Mouse (Mus musculus) fat pad, adult 2 months (tissue): ENCODE results near the gene Atp6v1b1.

Source experiments
- DNase-seq: peaks from one replicate; pipeline ENCODE4 v3.0.0-alpha.2; 2011; ENCODE audit warnings: low read depth, low spot score; ENCODE audit errors: extremely low read depth

Gene Atp6v1b1

DNA sequence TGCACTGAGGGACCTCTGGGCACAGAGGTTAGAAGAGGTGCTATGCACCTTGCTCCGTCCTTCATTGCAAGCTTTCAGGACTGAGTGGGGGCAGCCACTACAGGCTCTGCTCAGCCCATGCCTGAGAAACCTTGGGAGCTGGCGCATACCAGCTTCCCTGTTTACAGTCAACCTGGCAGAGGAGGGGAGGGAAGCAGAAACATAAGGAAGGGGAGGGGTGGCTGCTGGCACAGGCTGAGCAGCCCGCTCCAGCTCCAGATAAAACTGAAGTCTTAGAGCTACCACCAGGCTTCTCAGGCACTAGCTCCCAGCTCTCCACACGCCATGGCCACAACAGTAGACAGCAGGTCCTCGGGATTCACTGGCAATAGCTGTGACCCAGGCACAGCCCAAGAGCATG is at the start of gene Atp6v1b1:
Gene Atp6v1b1, plus strand, starts transcription at position 230 of the 400 bp plus-strand sequence.
- no peak for DNase-seq

DNA sequence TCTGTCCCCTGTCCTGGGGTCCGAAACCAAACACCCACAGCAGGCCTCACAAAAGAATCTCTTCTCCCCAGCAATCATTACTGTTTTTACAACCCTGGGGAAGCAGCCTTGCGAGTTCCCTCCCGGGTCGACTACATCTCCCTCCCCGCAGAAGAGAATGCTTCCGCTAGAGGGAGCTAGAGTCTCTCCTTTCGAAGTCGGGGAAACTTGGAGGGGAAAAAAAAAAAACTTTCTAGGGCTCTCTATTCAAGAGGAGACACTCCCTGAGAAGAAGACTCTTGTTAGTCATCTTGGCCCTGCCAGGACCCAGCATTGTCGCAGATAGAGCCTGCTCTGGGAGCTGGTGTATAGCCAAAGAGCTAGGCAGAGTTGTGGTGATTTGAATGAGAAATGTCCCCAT is 49.0 kb upstream of the Atp6v1b1 start:
- DNase-seq = no peak

DNA sequence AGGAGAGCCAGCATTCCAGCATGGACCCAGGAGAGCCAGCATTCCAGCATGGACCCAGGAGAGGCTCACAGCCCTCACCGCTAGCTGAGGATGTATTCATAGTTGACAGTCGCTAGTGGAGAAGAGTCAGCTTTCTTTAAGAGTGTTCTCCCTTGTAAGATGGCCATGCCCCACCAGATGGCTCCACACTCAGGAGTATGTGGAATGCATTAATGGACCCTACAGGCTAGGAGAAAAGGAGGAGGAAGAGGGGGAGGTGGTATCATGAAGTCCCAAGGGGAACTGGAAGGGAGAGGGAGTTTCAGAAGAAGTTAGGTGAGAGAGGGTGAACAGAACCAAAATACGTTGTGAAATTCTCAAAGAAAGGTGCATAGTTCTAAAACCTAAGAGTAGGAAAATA is 47.1 kb upstream of the Atp6v1b1 start:
- DNase-seq = no peak

DNA sequence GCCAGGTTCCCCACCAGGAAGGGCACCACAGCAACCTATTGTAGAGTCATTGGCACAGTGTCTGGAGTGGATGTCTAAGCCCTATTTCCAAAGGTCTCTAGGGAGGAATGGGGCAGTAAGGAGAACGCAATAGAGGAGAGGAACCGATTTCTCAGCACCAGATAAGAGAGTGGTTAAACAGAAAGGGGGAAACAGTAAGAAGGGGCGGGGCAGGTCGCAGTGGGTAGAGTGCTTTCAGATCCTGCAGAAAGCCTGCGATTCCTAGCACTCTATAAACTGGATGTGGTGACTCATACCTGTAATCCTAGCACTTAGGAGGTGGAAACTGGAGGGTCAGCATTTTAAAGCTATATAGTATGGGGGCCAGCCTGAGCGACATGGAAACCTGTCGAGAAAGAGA is 46.1 kb upstream of the Atp6v1b1 start:
- no peak for DNase-seq

DNA sequence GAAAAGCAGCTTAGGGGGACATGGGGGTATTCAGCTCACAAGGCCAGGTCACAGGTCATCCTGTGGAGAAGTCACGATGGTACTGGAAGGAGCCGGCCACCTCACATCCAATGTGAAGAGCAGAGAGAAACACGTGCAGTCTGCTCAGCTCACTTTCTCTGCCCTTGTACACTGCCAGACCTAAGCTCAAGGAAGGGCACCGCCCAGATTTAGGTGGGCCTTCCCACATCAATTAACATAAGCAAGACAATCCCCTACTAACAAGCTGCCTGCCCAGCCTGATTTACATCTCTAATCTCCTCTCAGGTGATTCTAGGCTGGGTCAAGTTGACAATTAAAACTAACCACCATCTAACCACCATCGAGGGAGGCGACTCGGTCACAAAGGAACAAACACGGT is 44.9 kb upstream of the Atp6v1b1 start:
- DNase-seq = no peak

DNA sequence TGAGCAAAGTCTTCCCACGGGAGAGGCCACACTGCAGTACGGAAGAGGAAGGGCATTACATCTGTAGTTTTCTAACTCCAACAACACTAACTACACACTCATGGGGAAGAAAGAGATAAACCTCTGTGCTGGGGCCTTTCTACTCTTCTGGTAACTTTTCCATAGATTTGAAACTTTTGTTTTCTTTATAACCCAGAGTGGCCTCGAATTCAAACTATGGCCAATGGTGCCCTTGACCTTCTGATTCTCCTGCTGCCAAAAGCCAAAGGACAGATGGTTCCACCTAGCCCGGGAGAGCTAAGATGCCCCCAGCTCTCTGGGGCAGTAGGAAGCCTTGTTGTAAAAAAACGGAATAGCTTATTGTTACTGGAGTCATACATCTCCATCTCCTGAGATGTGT is 42.8 kb upstream of the Atp6v1b1 start:
- no peak for DNase-seq

DNA sequence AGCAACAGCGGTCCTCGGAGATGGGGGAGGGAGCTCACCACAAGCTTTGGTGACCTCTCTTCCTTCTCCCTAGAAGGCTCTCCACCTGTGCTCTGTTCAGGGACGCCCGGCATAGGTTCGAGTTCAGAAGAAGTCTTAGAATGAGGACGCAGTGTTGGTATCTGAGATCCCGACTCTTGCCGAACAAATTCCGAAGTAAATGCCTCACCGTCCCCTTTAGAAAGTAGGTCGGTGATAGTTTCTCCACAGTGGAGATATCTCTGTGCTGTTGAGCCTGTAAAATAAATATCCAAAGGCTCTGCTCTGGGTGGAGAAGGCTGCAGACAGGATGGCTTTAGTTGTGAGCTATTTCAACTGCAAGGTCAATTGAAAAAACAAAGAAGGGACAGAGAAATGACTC is 41.8 kb upstream of the Atp6v1b1 start:
- DNase-seq = no peak

DNA sequence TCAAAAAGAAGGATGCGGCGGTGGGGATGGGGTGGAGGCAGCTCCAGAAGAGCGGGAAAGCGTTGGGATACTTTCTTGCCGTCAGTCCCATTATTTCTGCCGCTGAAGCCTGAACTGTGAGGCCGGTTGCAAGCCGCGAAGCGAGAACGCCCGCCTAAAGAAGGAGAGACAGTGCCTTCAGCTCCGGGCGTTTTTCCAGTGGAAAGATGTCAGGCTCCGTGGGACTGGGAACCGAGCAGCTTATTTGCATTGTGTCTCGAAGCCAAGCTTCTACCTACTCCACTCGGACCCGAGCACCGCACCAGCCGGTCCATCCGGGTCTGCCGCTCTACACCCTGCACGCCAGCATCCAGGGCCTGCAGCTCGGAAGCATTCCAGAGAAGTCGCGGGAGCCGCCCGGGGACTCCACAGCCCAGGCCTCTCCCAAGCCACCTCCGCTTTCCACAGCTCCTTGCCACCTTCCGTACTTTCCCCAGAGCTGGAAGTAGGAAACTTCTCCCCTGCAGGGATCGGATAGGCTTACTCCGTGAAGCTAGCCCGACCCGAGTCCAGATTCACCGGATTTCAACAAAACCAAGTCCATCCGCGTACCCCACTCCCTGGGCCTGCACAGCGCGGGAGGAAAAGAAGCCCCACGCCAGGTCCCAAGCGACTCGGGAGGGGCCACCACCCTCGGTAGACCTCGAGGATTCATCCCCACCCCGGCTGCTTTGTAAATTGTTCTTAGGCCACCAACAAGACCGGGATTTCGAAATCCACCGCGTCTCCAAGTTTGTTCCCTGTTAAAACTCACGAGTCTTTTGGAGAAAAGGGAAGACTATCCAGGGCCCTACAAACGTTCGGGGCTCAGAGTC is 40.4 kb upstream of the Atp6v1b1 start:
- DNase-seq = no peak

DNA sequence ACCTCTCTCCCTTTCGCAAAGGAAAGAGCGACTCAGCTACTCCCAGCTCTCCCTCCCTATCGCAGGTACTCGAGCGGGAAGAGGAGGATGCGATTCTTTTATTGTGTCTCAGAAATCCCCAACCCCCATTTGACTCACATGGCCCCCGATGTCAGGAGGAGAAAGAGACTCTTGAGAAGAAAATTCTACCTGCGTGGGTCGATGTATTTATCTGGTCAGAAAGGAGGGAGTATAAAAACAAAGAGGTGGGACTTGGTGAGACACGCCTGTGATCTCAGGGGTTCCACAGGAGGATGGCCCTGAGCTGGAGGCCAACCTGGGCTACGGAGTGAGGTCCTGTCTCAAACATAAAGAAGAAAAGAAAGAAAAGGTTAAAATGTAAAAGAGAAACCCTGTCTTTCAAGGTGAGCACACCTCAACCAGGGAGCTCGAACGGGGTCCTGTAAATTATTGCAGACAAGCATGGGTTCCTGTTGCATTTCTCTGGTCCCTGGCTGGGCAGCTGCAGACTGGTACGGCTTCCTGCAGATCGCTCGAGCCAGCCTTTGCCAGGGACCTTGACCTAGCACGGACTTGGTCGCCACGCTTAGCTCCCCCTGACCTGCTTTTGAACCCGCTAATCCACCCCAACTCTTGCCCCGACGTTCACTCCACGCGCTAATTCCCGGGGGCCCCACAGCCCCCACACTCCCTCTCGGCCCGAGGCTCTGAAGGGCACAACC is 39.6 kb upstream of the Atp6v1b1 start:
- DNase-seq = no peak

DNA sequence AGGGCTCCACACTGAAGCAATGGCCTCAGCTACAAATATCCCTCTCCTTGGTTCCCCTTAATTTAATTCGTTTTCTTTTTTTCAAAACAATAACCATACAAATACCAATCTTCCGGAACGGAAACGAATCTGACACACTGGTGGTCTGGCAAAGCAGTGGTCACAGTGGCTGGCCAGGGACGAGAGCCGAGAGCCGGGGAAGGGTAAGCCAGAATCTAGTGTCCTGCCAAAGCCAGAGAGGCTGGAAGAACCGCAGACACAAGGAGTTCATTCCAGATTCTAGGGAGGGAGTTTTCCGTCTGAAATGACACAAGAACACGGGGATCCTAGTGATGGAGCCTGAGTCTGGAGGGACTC is 39.1 kb upstream of the Atp6v1b1 start:
- DNase-seq = no peak

DNA sequence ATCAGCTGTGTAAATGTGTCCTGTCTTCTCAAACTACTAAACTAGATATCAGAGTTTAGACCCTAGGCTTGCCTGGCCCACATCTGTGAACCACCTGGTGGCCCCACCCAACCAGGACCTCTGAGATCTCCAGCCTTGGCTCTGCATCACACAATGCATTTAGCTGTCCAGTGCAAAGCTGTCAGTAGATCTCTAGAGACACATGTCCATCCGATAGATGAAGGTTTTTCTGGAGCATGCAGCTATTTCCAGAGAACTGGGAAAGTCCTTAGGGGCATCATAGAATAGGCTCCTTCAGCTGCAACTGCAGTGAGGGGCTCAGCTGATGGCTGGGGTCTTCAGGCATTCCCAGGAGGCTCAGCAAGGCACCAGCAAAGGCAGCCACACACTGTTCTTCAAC is 38.5 kb upstream of the Atp6v1b1 start:
- DNase-seq = no peak

DNA sequence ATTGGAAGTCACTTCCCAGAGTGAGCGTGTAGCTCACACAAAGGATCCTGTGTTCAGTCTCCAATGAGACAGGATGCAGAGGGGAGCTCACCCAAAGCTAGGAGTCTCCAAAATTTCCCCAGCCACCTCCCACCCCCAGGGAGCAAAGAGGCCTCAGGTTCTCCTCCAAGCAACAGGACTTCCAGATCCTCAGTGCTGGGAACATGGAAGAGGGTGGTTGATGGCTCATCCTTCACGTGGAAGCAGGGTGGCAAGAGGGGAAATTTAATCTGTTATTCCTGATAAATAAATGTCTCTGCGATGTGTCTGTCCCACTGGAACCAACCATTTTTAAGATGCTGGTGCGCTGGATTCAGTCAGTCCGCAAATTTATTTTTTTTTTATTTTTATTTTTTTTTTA is 38.1 kb upstream of the Atp6v1b1 start:
- DNase-seq = no peak

DNA sequence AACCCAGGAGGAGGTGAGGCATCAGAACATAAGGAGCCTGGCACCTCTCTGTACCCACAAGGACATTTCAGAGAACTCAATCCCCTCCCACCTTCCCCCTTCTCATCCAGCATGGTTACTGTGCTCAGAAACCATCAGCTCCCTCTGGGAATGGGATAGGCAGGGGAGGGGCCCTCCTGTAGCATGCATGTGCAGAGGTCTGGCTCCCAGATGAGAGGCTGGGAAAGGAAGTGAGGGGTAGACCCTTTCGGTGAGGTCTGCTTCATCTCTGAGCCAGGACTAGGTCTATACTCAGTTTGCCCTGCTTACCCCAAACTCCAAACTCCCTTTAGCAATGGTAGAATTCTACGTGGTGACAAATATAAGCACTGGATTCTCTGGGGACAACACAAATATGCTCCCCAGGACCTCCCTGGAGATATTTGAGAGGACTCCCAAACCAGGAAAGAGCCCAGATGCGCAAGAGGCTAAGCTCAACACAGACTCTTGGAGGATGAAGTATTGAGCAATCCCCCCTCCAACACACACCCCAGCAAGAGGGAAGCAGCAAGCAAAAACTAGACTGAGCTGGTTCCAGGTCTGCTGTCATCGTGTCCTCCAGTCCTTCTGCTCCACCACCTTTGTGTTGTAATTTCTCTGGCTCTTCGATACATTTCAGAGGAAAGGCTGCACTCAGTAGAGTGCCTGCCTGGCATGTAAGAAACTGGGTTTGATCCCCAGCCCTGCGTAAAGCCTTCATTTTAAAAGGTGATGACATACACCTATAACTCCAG is 34.9 kb upstream of the Atp6v1b1 start:
- no peak for DNase-seq

DNA sequence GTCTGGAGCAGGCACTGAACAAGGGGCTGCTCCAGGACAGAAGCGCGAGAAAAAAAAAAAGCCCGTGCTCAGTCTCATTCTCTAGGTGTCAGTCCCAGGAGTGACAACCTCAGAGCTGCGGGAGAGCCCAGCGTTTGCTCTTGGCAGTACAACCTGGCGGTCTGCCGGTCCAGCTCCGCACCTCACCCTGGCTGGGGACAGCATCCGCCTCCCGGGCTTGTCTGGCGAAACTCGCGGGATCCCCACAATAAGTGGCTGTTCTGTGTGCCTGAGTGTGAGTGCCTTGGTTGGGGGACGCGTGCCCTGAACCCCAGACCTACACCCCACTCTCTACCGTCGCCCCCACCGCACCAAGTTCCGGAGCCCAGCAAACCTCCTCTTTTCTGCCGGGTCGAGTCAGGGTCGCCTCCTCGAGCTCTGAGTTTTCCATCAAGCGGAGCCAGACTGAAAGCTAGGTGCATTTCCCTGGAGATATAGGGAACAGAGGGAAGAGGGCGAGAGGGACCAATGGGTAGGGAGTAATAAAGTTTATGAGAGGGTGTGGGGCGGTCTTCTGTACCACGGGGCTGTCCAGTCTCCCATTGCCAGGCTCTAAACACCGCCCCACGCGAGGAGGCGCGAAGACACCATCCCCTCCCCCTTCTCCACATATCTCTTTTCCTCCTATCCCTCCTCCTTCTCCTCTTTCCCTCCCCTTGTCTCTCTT is 32.3 kb upstream of the Atp6v1b1 start:
- no peak for DNase-seq

DNA sequence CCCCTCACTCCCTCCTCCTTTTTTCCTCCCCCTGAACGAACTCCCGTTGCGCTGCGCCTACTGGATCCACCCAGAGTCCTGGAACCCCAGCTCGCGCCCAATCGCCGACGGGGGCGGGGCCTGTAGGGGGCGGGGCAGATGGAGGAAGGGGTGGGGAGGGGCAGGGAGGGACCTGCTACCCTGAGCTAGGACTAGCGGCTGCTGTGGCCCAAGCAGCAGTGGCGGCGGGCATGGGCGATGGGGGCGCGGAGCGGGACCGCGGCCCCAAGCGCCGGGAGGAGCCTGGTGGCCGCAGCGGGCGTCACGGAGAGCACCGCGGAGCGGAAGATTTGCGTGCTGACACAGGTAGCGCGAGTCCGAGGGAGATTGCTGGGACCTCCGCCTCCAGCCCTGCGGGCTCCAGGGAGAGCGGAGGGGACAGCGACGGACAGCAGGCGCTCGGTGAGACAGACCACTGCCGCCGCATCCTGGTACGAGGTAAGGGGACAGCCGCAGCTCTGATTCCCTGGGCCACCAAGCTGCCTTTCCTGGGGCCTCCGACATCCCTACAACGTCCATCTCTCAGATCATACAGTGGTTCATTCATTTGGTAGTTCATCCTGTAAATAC is 31.6 kb upstream of the Atp6v1b1 start, which contains the start of gene Vax2:
Gene Vax2, plus strand, starts transcription at position 198 of the 609 bp plus-strand sequence.
- no peak for DNase-seq

DNA sequence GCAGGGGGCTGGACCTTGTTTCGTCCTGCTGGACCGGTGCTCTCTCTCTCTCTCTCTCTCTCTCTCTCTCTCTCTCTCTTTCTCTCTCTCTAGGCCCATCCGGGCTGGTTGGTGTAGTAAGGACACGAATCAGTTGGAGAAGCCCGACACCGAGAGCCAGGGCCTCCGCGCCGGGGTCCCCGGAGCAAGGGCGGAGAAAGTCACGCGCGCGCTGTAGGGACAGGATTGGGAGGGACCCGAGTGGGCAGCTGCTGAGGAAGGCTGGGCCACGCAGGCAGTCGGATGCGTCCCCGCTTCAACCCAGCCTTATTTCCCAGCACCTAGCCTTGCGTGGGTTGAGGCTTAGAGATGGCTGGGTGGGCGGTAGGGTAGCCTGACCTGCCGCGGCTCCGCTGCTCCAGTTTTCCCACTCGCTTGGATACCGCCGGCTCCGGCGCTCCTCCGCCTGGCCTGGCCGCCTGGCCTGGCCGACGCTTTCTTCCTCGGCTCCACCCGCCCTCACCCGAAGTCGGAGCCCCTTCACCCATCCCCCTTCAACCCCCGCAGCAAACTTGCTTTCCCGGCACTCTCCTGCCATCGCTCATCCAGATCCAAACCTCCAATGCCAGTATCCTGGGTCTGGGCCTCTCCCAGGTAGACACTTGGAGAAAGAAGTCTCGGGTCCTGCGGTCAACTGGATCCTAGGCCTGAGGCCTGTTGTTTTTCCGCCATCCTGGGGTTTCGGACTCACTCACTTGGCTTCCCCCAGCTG is 30.9 kb upstream of the Atp6v1b1 start:
- no peak for DNase-seq

DNA sequence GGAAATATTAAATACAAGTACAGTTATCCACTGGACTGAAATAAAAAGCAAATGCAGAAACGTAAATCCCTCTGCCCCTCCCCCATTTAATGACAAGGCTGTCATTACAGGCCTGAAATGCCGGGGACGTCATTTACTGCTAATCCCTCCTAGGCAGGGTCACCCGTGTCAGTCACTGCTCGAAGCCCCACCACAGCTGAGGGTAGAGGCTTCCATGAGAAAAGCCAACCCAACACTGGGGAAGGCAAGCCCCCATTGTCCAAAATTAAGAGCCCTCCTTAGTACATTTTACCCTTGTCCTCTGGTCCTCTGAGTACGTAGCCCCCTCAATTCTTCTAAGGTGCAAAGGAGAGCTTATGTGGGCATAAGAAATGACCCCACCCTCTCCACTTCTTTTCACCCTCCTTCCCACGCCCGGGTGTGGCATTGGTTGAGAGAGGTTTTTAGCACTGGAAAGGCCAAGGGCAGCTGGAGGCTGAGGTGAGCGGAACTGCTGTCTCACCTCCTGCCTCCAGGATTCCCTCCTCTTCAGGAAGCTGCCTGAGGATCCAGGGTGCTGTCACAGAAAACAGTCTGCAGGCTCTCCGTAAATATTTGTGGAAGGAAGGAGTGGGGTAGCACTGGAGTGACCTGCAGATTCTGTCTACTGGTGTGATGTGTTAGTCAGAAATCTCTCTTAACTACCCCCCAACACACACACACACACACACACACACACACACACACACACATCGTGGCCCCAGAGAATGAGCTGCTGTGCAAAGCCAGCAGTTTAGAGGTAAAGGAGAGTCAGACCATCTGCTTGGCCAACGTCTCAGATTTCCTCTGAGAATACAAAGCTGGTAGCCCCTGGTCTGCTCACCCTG is 29.3 kb upstream of the Atp6v1b1 start:
- no peak for DNase-seq

DNA sequence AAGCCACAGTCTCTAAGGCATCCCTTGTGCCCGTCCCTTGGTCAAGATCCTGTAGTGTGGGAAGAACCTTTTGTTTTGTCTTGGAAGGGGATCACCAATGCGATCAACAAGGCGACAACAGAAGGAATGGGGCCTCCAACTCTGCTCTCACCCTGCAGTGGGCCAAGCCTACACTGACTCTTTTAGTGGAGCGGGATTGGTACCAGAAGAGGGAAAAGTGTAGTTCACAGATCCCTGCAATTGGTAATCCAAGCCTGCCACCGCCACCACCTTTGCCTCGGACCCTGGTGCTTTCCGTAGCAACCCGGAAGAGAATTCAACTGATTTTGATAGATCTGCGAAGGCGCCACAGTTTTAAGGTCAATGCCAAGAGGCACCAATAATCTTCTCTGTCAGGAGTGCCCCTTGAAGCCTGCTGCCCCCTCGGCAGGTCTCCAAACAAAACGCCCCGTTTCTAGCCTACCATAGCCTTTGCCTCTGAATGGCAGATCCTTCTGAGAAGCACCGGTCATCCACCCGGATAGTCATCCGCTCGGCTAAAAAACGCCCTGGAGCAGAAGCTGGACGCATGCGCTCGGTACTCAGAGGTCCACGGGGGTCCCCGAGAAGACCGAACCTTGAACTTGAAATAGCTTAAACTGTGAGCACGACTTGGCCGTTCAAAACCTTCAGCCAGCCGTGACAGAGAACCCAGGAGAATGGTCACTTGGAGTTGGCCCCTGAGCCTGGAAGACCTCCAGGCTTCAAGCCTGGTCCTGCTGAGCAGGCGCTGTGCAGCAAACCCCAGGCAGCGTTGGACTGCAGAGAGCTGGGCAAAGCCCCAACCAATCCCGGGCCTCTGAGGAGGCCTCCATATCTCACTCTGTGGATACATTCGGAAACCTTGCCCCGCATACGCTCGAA is 28.3 kb upstream of the Atp6v1b1 start:
- no peak for DNase-seq
